Mouse (Mus musculus): ENCODE measurements around the gene Car9.
"Not testable (repeated sequence)": the region's sequence is repeated elsewhere in the genome, so short reads cannot be mapped to it uniquely, and the experiment has no call there.

Gene Car9

GRCm38 (mm10) chr4:43506536-43507185 lies at the start of gene Car9:
TSS of gene Car9 (plus strand) at chr4:43506966.
- in situ Hi-C loops (cut with MboI; ENCODE audit: low pct_unique_long_range_greater_than_20kb in 1 of 2, low sequenced_read_pairs in 2 of 2, unreplicated experiment in 1 of 2) = no loop called here

- in situ Hi-C loops (cut with MboI; ENCODE audit: low pct_unique_long_range_greater_than_20kb in 1 of 2, low sequenced_read_pairs in 2 of 2, unreplicated experiment in 1 of 2) = no loop called here
Measured at GRCm38 (mm10) chr4:43457124-43457523, 49.6 kb upstream of the Car9 start.

- in situ Hi-C loops (cut with MboI; ENCODE audit: low pct_unique_long_range_greater_than_20kb in 1 of 2, low sequenced_read_pairs in 2 of 2, unreplicated experiment in 1 of 2) = no loop called here
Measured at GRCm38 (mm10) chr4:43463102-43463501, 43.7 kb upstream of the Car9 start.

- in situ Hi-C loops (cut with MboI; ENCODE audit: low pct_unique_long_range_greater_than_20kb in 1 of 2, low sequenced_read_pairs in 2 of 2, unreplicated experiment in 1 of 2) = no loop called here
Measured at GRCm38 (mm10) chr4:43465935-43466334, 40.8 kb upstream of the Car9 start.

GRCm38 (mm10) chr4:43466872-43467271 lies 39.9 kb upstream of the Car9 start:
- in situ Hi-C loops (cut with MboI; ENCODE audit: low pct_unique_long_range_greater_than_20kb in 1 of 2, low sequenced_read_pairs in 2 of 2, unreplicated experiment in 1 of 2) = no loop called here

- in situ Hi-C loops (cut with MboI; ENCODE audit: low pct_unique_long_range_greater_than_20kb in 1 of 2, low sequenced_read_pairs in 2 of 2, unreplicated experiment in 1 of 2) = no loop called here
Measured at GRCm38 (mm10) chr4:43470301-43470700, 36.5 kb upstream of the Car9 start.

- in situ Hi-C loops (cut with MboI; ENCODE audit: low pct_unique_long_range_greater_than_20kb in 1 of 2, low sequenced_read_pairs in 2 of 2, unreplicated experiment in 1 of 2) = no loop called here
Measured at GRCm38 (mm10) chr4:43473636-43474035, 33.1 kb upstream of the Car9 start.

- in situ Hi-C loops (cut with MboI; ENCODE audit: low pct_unique_long_range_greater_than_20kb in 1 of 2, low sequenced_read_pairs in 2 of 2, unreplicated experiment in 1 of 2) = loop anchor here in 1 of 2 experiments (5.0 kb wide), 1 partner anchor 34 kb away; the partner anchor contains the start of gene Tesk1
Measured at GRCm38 (mm10) chr4:43476604-43477003, 30.2 kb upstream of the Car9 start.

- in situ Hi-C loops (cut with MboI; ENCODE audit: low pct_unique_long_range_greater_than_20kb in 1 of 2, low sequenced_read_pairs in 2 of 2, unreplicated experiment in 1 of 2) = loop anchor here in 1 of 2 experiments (5.0 kb wide), 1 partner anchor 36 kb away; the partner anchor contains the start of gene Tesk1
Measured at GRCm38 (mm10) chr4:43477857-43478533, 28.8 kb upstream of the Car9 start.

GRCm38 (mm10) chr4:43478534-43478858 lies 28.3 kb upstream of the Car9 start:
- in situ Hi-C loops (cut with MboI; ENCODE audit: low pct_unique_long_range_greater_than_20kb in 1 of 2, low sequenced_read_pairs in 2 of 2, unreplicated experiment in 1 of 2) = loop anchor here in 1 of 2 experiments (5.0 kb wide), 1 partner anchor 36 kb away; the partner anchor contains the start of gene Tesk1

- in situ Hi-C loops (cut with MboI; ENCODE audit: low pct_unique_long_range_greater_than_20kb in 1 of 2, low sequenced_read_pairs in 2 of 2, unreplicated experiment in 1 of 2) = loop anchor here in 1 of 2 experiments (5.0 kb wide), 1 partner anchor 37 kb away; the partner anchor contains the start of gene Tesk1
Measured at GRCm38 (mm10) chr4:43478906-43479832, 27.6 kb upstream of the Car9 start.

GRCm38 (mm10) chr4:43480985-43481384 lies 25.8 kb upstream of the Car9 start:
- in situ Hi-C loops (cut with MboI; ENCODE audit: low pct_unique_long_range_greater_than_20kb in 1 of 2, low sequenced_read_pairs in 2 of 2, unreplicated experiment in 1 of 2) = loop anchor here in 1 of 2 experiments (5.0 kb wide), 1 partner anchor 39 kb away; the partner anchor contains the start of gene Tesk1

GRCm38 (mm10) chr4:43481894-43482456 lies 24.8 kb upstream of the Car9 start:
- in situ Hi-C loops (cut with MboI; ENCODE audit: low pct_unique_long_range_greater_than_20kb in 1 of 2, low sequenced_read_pairs in 2 of 2, unreplicated experiment in 1 of 2) = loop anchor here in 1 of 2 experiments (5.0 kb wide), 1 partner anchor 40 kb away; the partner anchor contains the start of gene Tesk1

- in situ Hi-C loops (cut with MboI; ENCODE audit: low pct_unique_long_range_greater_than_20kb in 1 of 2, low sequenced_read_pairs in 2 of 2, unreplicated experiment in 1 of 2) = loop anchor here in 1 of 2 experiments (5.0 kb wide), 1 partner anchor 40 kb away; the partner anchor contains the start of gene Tesk1
Measured at GRCm38 (mm10) chr4:43482591-43482990, 24.2 kb upstream of the Car9 start.

GRCm38 (mm10) chr4:43483535-43484091 lies 23.2 kb upstream of the Car9 start, which contains the start of gene Sit1:
TSS of gene Sit1 (minus strand) at chr4:43483734.
- in situ Hi-C loops (cut with MboI; ENCODE audit: low pct_unique_long_range_greater_than_20kb in 1 of 2, low sequenced_read_pairs in 2 of 2, unreplicated experiment in 1 of 2) = loop anchor here in 1 of 2 experiments (5.0 kb wide), 1 partner anchor 41 kb away; the partner anchor contains the start of gene Tesk1

- in situ Hi-C loops (cut with MboI; ENCODE audit: low pct_unique_long_range_greater_than_20kb in 1 of 2, low sequenced_read_pairs in 2 of 2, unreplicated experiment in 1 of 2) = not testable (repeated sequence)
Measured at GRCm38 (mm10) chr4:43485666-43486065, 21.1 kb upstream of the Car9 start.

- in situ Hi-C loops (cut with MboI; ENCODE audit: low pct_unique_long_range_greater_than_20kb in 1 of 2, low sequenced_read_pairs in 2 of 2, unreplicated experiment in 1 of 2) = no loop called here
Measured at GRCm38 (mm10) chr4:43489611-43490010, 17.2 kb upstream of the Car9 start.

GRCm38 (mm10) chr4:43490801-43491200 lies 16.0 kb upstream of the Car9 start:
- in situ Hi-C loops (cut with MboI; ENCODE audit: low pct_unique_long_range_greater_than_20kb in 1 of 2, low sequenced_read_pairs in 2 of 2, unreplicated experiment in 1 of 2) = no loop called here

Data from mouse embryonic stem cell (cell line).